Mouse (Mus musculus) spleen, adult 2 months (tissue): Measurements from ENCODE around the gene C2. TPM values are rescaled to one million over a fixed set of nuclear protein-coding genes. Genes with fewer than 3 reads are reported as not detected.

ENCODE experiments used
- DNase-seq, 2 experiments: peaks; one replicate each; pipeline versions ENCODE4 v3.0.0 to v3.0.0-alpha.2; 2012 to 2021; ENCODE audit warnings: low spot score in 2 of 2, low read depth in 1 of 2
- H3K27ac ChIP-seq: fragments of 200-500 bp; 2 replicates; pipeline ENCODE4 v1.5.1; 2012; ENCODE audit warnings: low read length, inconsistent platforms; ENCODE audit not compliant: insufficient read depth
- H3K27me3 ChIP-seq: fragments of 200-500 bp; 2 replicates; pipeline ENCODE4 v1.6.1; 2012; ENCODE audit warnings: mild to moderate bottlenecking, moderate library complexity, low read length, inconsistent platforms; ENCODE audit not compliant: control insufficient read depth, insufficient read depth
- H3K36me3 ChIP-seq: fragments of 200-500 bp; 2 replicates; pipeline ENCODE4 v1.6.1; 2012; ENCODE audit warnings: mild to moderate bottlenecking, low read length, inconsistent platforms; ENCODE audit not compliant: control insufficient read depth, insufficient read depth
- H3K4me1 ChIP-seq: fragments of 200-500 bp; 2 replicates; pipeline ENCODE4 v1.6.1; 2011; ENCODE audit warnings: inconsistent platforms; ENCODE audit not compliant: control insufficient read depth, insufficient read depth, insufficient read length
- H3K4me3 ChIP-seq: fragments of 200-500 bp; 2 replicates; pipeline ENCODE4 v1.5.1; 2011; ENCODE audit warnings: mild to moderate bottlenecking, inconsistent platforms; ENCODE audit not compliant: insufficient read depth, insufficient read length; ENCODE audit errors: extremely low read depth
- CTCF ChIP-seq: fragments of 200-500 bp; IDR thresholded peaks from 2 replicates; pipeline ENCODE4 v1.5.1; 2011; ENCODE audit warnings: mild to moderate bottlenecking, inconsistent platforms; ENCODE audit not compliant: insufficient read depth, insufficient read length, insufficient replicate concordance; ENCODE audit errors: extremely low read depth
- POLR2A ChIP-seq: fragments of 200-500 bp; IDR thresholded peaks from 2 replicates; pipeline ENCODE4 v1.6.1; 2011; ENCODE audit warnings: low read depth, low read length, inconsistent platforms
- WGBS: fragments of 180-500 bp; shearing (Covaris S2); methylation state at CpG from one replicate; pipeline ENCODE4 v1.1.7; 2018; 5-methylcytosine and 5-hydroxymethylcytosine counted together
- polyA plus RNA-seq: library from polyadenylated mRNA; depleted of rRNA; stranded (reverse); fragments of >200 nt; gene quantifications from 2 replicates; pipeline ENCODE4 v1.2.3, GENCODE M21; 2012

Gene C2
- polyA plus RNA-seq, 1 experiment: 15.9 TPM

DNA sequence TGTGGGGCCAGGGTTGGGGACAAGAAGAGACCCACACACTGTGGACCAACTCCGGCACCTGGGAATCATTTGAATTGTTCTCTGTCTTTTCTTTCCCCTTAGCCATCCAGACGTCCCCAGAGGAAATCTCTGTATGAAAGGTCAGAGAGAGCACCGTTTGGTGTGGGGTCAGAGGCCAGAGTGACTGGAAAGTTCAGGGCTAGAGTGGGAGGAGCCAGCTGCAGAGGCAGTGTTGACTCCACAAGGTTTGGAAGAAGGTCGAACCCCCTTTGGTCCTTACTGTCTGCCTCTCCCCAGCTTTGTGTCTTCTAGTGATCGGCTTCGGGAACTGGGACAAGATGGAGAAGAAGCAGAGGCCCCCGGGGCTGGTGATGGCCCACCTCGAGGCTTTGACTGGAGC is 44.6 kb downstream of the C2 start:
- peaks cover 12% of the 10 kb centered on the region; the same call in 1 of the 2 replicates for H3K4me1 ChIP-seq
- TF ChIP-seq CTCF (no peak), POLR2A (no peak)
- 91% methylated on average over 8 of the region's 8 CpGs for WGBS
- no peaks in the 10 kb centered on the region for H3K27me3 ChIP-seq
- no peak for DNase-seq
- H3K27ac ChIP-seq: no peak overlapping the region
- H3K4me3 ChIP-seq: no peak overlapping the region
- H3K36me3 ChIP-seq: peaks cover 12% of the 10 kb centered on the region

DNA sequence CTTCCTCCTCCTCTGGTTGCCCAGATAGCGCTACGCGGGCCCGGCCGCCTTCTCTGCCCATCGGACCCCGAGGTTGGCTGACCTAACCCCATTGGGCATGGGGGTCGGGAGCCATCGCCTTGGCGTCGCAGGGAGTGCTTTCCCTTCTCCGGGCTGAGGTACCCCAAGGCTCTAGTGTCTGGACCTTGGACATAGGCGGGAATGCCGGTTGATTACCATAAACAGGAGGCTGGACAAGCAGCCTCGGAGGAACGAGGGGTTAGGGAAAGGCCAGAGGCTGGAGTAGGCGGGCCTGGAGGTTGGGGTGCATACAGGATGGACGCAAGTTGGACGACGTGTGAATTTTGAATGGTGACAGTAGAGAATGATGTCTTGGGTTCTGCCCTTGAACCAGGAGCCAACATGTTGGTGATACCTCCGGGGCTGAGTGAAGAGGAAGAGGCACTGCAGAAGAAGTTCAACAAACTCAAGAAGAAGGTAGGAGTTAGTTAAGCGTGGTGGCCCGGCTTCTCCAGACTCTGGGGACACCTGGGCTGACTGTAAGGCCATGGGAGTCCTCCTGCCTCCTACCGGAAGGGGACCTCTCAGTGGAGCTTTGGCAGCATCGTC is 47.4 kb downstream of the C2 start:
- no peaks in the 10 kb centered on the region for H3K27me3 ChIP-seq
- H3K27ac ChIP-seq: peak overlapping the region; percentile 56; the same call in 1 of the 2 replicates
- H3K36me3 ChIP-seq: peaks cover 33% of the 10 kb centered on the region
- H3K4me1 ChIP-seq: peaks cover 12% of the 10 kb centered on the region; the same call in 1 of the 2 replicates
- 1% methylated on average over 24 of the region's 25 CpGs for WGBS
- no peak for DNase-seq
- H3K4me3 ChIP-seq: peak overlapping the region; percentile 79
- TF ChIP-seq POLR2A (no peak), CTCF (no peak)

- 1% methylated on average over 65 of the region's 65 CpGs for WGBS
- Histone ChIP-seq H3K36me3 (peaks cover 35% of the 10 kb centered on the region), H3K4me3 (peak within 1 kb of the TSS; percentile 79), H3K27me3 (no peaks in the 10 kb centered on the region), H3K27ac (peak within 1 kb of the TSS; percentile 56), H3K4me1 (peaks cover 12% of the 10 kb centered on the region; the same call in 1 of the 2 replicates)
- TF ChIP-seq POLR2A (no peak; the same call in 1 of the 2 replicates), CTCF (no peak)
- DNase-seq: peak; percentile 93 to 97
These were observed 48.1 kb downstream of the C2 start, which contains the start of the genes Skiv2l and Nelfe for GRCm38 (mm10) chr17:34849722-34850516. Gene Skiv2l, minus strand, starts transcription at chr17:34850210. Gene Nelfe, plus strand, starts transcription at chr17:34850391.

DNA sequence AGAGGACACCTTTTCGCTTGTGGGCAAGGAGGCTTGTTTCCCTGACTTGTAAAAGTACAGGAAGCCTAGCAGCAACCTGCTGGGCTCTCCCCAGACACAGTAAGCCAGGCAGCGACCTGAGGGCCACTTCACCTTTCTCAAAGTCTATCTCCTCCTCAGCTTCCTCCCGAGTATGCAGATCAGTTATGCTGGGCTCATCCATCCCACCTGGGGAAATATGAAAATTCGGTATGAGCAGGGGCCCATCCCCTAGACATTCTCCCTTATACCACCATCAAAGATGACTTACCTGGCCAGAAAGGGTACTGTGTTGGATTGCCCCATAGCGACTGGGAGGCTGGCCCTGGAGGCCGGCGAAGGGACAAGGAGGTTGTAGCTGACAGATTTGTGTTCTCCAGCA is 50.5 kb downstream of the C2 start:
- 94% methylated on average over 7 of the region's 7 CpGs for WGBS
- TF ChIP-seq POLR2A: no peak
- TF ChIP-seq CTCF: no peak
- H3K4me3 ChIP-seq: no peak overlapping the region
- H3K27ac ChIP-seq: no peak overlapping the region
- no peak for DNase-seq
- no peaks in the 10 kb centered on the region for H3K27me3 ChIP-seq
- H3K36me3 ChIP-seq: peaks cover 32% of the 10 kb centered on the region
- peaks cover 12% of the 10 kb centered on the region; the same call in 1 of the 2 replicates for H3K4me1 ChIP-seq

GRCm38 (mm10) chr17:34847192-34847591 is 50.9 kb downstream of the C2 start:
- TF ChIP-seq POLR2A (no peak), CTCF (no peak)
- 89% methylated on average over 6 of the region's 6 CpGs for WGBS
- Histone ChIP-seq H3K36me3 (peaks cover 32% of the 10 kb centered on the region), H3K27me3 (no peaks in the 10 kb centered on the region), H3K4me3 (no peak overlapping the region), H3K4me1 (peaks cover 12% of the 10 kb centered on the region; the same call in 1 of the 2 replicates), H3K27ac (no peak overlapping the region)
- DNase-seq: no peak

GRCm38 (mm10) chr17:34844884-34845283 is 53.2 kb downstream of the C2 start:
- H3K27me3 ChIP-seq: no peaks in the 10 kb centered on the region
- TF ChIP-seq POLR2A (no peak), CTCF (no peak)
- H3K27ac ChIP-seq: no peak overlapping the region
- WGBS: 94% methylated on average over 13 of the region's 13 CpGs
- no peak overlapping the region for H3K4me3 ChIP-seq
- DNase-seq: no peak
- H3K4me1 ChIP-seq: peaks cover 4% of the 10 kb centered on the region; the same call in 1 of the 2 replicates
- peaks cover 48% of the 10 kb centered on the region for H3K36me3 ChIP-seq

DNA sequence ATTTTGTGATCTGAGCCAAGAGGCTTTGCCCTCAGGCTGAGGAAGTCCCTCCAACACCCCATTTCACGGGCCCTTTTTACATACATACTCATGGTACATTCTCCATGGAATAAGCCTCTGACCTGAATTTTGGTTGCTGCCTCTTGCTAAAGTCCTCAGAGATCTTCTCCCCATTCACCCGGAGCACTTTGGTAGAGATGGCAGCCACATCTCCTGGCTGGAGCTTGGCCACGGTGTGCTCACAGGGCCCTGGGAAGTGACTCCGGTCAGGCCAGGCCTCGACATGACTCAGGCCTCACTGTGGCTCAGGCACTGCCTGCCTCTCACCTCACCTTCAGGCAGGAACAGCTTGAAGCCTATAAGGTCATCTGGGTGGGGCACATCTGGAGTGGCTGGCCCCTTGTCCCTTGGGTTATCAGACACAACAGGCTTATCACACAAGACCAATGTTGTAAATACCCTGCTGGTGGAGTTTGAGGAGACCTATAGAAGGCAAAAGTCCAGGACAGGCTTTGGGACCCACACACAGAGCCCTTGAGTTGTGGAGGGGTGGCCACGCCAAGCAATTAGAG is 57.2 kb downstream of the C2 start:
- TF ChIP-seq POLR2A (no peak), CTCF (no peak)
- WGBS: 90% methylated on average over 6 of the region's 6 CpGs
- H3K4me3 ChIP-seq: no peak overlapping the region
- H3K36me3 ChIP-seq: peaks cover 33% of the 10 kb centered on the region
- no peak overlapping the region for H3K27ac ChIP-seq
- no peaks in the 10 kb centered on the region for H3K27me3 ChIP-seq
- H3K4me1 ChIP-seq: peaks cover 13% of the 10 kb centered on the region
- no peak for DNase-seq
